Mouse (Mus musculus) kidney, postnatal 0 days (tissue): Measurements from ENCODE around the gene Nol4l. TPM values are rescaled to one million over a fixed set of nuclear protein-coding genes. Genes with fewer than 3 reads are reported as not detected.

Source experiments
- ATAC-seq: fragments of 200-750 bp; cut with Nextera tagmentation; replicated peaks from 2 replicates; pipeline ENCODE4 v1.8.0; 2017; ENCODE audit warnings: low read depth, moderate number of reproducible peaks, moderate TSS enrichment, moderate library complexity; ENCODE audit not compliant: low FRiP score
- DNase-seq: peaks from one replicate; pipeline ENCODE4 v3.0.0-alpha.2; 2016; ENCODE audit warnings: low spot score
- H3K27ac ChIP-seq: fragments of 300-500 bp; sonication (generic); 2 replicates; pipeline ENCODE4 v1.5.1; 2014; ENCODE audit warnings: mild to moderate bottlenecking
- H3K27me3 ChIP-seq: fragments of 300-500 bp; sonication (generic); 2 replicates; pipeline ENCODE4 v1.6.1; 2014; ENCODE audit warnings: low read length, mixed read lengths; ENCODE audit not compliant: insufficient read depth
- H3K36me3 ChIP-seq: fragments of 300-500 bp; sonication (generic); 2 replicates; pipeline ENCODE4 v1.6.1; 2014; ENCODE audit warnings: low read length, mixed read lengths; ENCODE audit not compliant: insufficient read depth
- H3K4me1 ChIP-seq: fragments of 300-500 bp; sonication (generic); replicated peaks from 2 replicates; pipeline ENCODE4 v1.6.1; 2014; ENCODE audit warnings: antibody characterized with exemption, low read length, mixed read lengths; ENCODE audit not compliant: insufficient read depth
- H3K4me2 ChIP-seq: fragments of 300-500 bp; sonication (generic); 2 replicates; pipeline ENCODE4 v1.6.1; 2014; ENCODE audit warnings: mild to moderate bottlenecking, low read length, moderate library complexity, mixed read lengths
- H3K4me3 ChIP-seq: fragments of 300-500 bp; sonication (generic); replicated peaks from 2 replicates; pipeline ENCODE4 v1.5.1; 2014; ENCODE audit warnings: low read depth, low read length
- H3K9ac ChIP-seq: fragments of 300-500 bp; sonication (generic); 2 replicates; pipeline ENCODE4 v1.6.1; 2014; ENCODE audit warnings: low read depth, low read length
- H3K9me3 ChIP-seq: fragments of 300-500 bp; sonication (generic); replicated peaks from 2 replicates; pipeline ENCODE4 v1.6.1; 2016; ENCODE audit warnings: low read length, inconsistent platforms, mixed read lengths
- CTCF ChIP-seq: IDR thresholded peaks from 2 replicates; pipeline ENCODE4 v1.5.1; 2016; ENCODE audit warnings: antibody characterized with exemption, low read depth, mild to moderate bottlenecking, moderate library complexity
- WGBS: fragments of 180-500 bp; shearing (Covaris S2); extraction: QIAGEN DNeasy Blood & Tissue Kit; methylation state at CpG from one replicate; pipeline ENCODE4 v1.1.7; 2014; 5-methylcytosine and 5-hydroxymethylcytosine counted together
- polyA plus RNA-seq: library from polyadenylated mRNA; unstranded; fragments of >200 nt; fragmentation: Nextera tagmentation; extraction: Ambion mirVana; gene quantifications from 2 replicates; pipeline ENCODE4 v1.2.1, GENCODE M21; 2015

Gene Nol4l
- polyA plus RNA-seq, 1 experiment from 2014 or later, result 9.6 TPM

DNA sequence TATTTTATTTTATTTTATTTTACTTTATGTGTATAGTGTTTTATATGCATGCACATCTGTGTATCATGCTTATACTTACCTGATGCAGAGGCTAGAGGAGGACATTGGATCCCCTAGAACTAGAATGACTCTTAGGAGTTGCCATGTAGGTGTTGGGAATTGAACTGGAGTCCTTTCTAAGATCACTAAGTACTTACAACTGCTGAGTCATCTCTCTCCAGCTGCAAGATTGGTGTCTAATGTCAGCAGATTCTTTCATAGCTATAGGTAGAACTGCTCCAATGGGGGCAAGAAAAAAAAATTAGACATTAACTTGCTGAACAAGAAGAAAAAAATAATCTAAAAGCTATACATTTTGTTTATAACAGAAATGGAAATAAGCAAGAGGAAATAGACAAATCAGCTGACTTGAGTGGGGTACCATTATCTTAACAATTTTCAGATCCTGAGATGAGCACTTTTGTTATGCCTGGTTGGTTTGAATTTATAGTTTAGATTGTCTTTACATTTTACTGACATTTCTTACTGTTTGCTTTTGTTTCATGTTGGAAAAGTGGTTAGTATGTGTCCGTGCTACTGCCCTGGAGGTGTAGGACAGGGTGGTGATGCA is 168.6 kb downstream of the Nol4l start:
- H3K27me3 ChIP-seq, result no peaks in the 10 kb centered on the region
- no peak overlapping the region for H3K27ac ChIP-seq
- WGBS, result 90% methylated on average over 1 of the region's 1 CpGs
- ATAC-seq (no peak), DNase-seq (no peak)
- no peak overlapping the region for H3K4me3 ChIP-seq
- no peak overlapping the region for H3K9ac ChIP-seq
- no peaks in the 10 kb centered on the region for H3K9me3 ChIP-seq
- TF ChIP-seq CTCF, result no peak
- no peak overlapping the region for H3K4me2 ChIP-seq
- H3K4me1 ChIP-seq, result no peaks in the 10 kb centered on the region
- H3K36me3 ChIP-seq, result peaks cover 35% of the 10 kb centered on the region

Other genes starting within 250 kb of the Nol4l start
- 6.0 and 6.7 TPM in 2 replicates for gene Kif3b, start 238.6 kb downstream of the Nol4l start, polyA plus RNA-seq
- gene Asxl1, start 184.1 kb downstream of the Nol4l start, polyA plus RNA-seq, result 12.3 and 14.1 TPM in 2 replicates
- not detected in 2 replicates for gene 4930404H24Rik, start 37.2 kb downstream of the Nol4l start, polyA plus RNA-seq
- 78.7 and 78.8 TPM in 2 replicates for gene Commd7, start 102.8 kb upstream of the Nol4l start, polyA plus RNA-seq
- 9.4 and 10.5 TPM in 2 replicates for gene Dnmt3b, start 119.5 kb upstream of the Nol4l start, polyA plus RNA-seq
- 0.06 TPM in 1 of 2 replicates, not detected in the other for gene Dnmt3c, start 166.7 kb upstream of the Nol4l start, polyA plus RNA-seq
- 192 and 216 TPM in 2 replicates for gene Mapre1, start 211.3 kb upstream of the Nol4l start, polyA plus RNA-seq
- not detected in 2 replicates for gene Efcab8, start 250.0 kb upstream of the Nol4l start, polyA plus RNA-seq